Mouse (Mus musculus) erythroblast, embryonic 14.5 days (primary cell): ENCODE measurements around the gene Cebpzos. TPM values are rescaled to one million over a fixed set of nuclear protein-coding genes. Genes with fewer than 3 reads are reported as not detected.

ENCODE experiments used
- H3K27me3 ChIP-seq: 2 replicates; pipeline ENCODE4 v1.6.1; 2012; ENCODE audit warnings: inconsistent platforms; ENCODE audit not compliant: control insufficient read depth
- H3K36me3 ChIP-seq: 2 replicates; pipeline ENCODE4 v1.6.1; 2012; ENCODE audit warnings: mild to moderate bottlenecking, inconsistent platforms; ENCODE audit not compliant: control insufficient read depth
- H3K4me1 ChIP-seq: 2 replicates; pipeline ENCODE4 v1.6.1; 2012; ENCODE audit warnings: inconsistent platforms; ENCODE audit not compliant: control insufficient read depth
- H3K4me3 ChIP-seq: replicated peaks from 2 replicates; pipeline ENCODE3; 2012; ENCODE audit warnings: moderate library complexity, mild to moderate bottlenecking, inconsistent platforms
- H3K9me3 ChIP-seq: 2 replicates; pipeline ENCODE4 v1.6.1; 2012; ENCODE audit warnings: low read length, inconsistent platforms, mixed read lengths; ENCODE audit not compliant: control insufficient read depth
- GATA1 ChIP-seq: IDR thresholded peaks from 2 replicates; pipeline ENCODE4 v1.6.1; 2012; ENCODE audit warnings: low read length, inconsistent platforms, mixed read lengths
- TAL1 ChIP-seq: IDR thresholded peaks from 3 replicates; pipeline ENCODE4 v1.6.1; 2012; ENCODE audit warnings: low read length, inconsistent platforms, mixed read lengths
- polyA plus RNA-seq: library from polyadenylated mRNA; stranded (reverse); fragments of >175 nt; gene quantifications from 2 replicates; pipeline ENCODE4 v1.2.3, GENCODE M21; 2012

The Cebpzos gene
- polyA plus RNA-seq, 1 experiment, result not detected

GRCm38 (mm10) chr17:78964387-78964786, 48.1 kb downstream of the Cebpzos start:
- Histone ChIP-seq H3K4me3 (no peak overlapping the region), H3K9me3 (no peaks in the 10 kb centered on the region), H3K36me3 (peaks cover 8% of the 10 kb centered on the region), H3K4me1 (no peaks in the 10 kb centered on the region), H3K27me3 (no peaks in the 10 kb centered on the region)
- TF ChIP-seq GATA1, result no peak
- no peak for TF ChIP-seq TAL1

- no peaks in the 10 kb centered on the region for H3K4me1 ChIP-seq
- no peak overlapping the region for H3K4me3 ChIP-seq
- H3K9me3 ChIP-seq, result no peaks in the 10 kb centered on the region
- no peaks in the 10 kb centered on the region for H3K27me3 ChIP-seq
- peaks cover 8% of the 10 kb centered on the region for H3K36me3 ChIP-seq
- no peak for TF ChIP-seq GATA1
Measured at GRCm38 (mm10) chr17:78966092-78966883, 50.0 kb downstream of the Cebpzos start.

- H3K27me3 ChIP-seq, result no peaks in the 10 kb centered on the region
- no peaks in the 10 kb centered on the region for H3K4me1 ChIP-seq
- no peak overlapping the region for H3K4me3 ChIP-seq
- no peaks in the 10 kb centered on the region for H3K9me3 ChIP-seq
- H3K36me3 ChIP-seq, result peaks cover 5% of the 10 kb centered on the region
- TF ChIP-seq GATA1 (no peak), TAL1 (no peak)
Measured at GRCm38 (mm10) chr17:78968500-78968899, 52.2 kb downstream of the Cebpzos start.

Other genes starting within 250 kb of the Cebpzos start
- 0.02 and 0.07 TPM in 2 replicates for gene Strn, start 179.3 kb upstream of the Cebpzos start, polyA plus RNA-seq
- gene Heatr5b, start 81.1 kb upstream of the Cebpzos start, polyA plus RNA-seq, result 0.01 and 0.10 TPM in 2 replicates
- gene Gpatch11, start 80.9 kb upstream of the Cebpzos start, polyA plus RNA-seq, result 0.56 and 0.82 TPM in 2 replicates
- gene Eif2ak2, start 33.9 kb upstream of the Cebpzos start, polyA plus RNA-seq, result 0.05 and 0.49 TPM in 2 replicates
- not detected in 2 replicates for gene Sult6b1, start 9.5 kb upstream of the Cebpzos start, polyA plus RNA-seq
- 0.85 and 1.3 TPM in 2 replicates for gene Cebpz, start 20.6 kb downstream of the Cebpzos start, polyA plus RNA-seq
- 0.04 and 0.08 TPM in 2 replicates for gene Ndufaf7, start 20.6 kb downstream of the Cebpzos start, polyA plus RNA-seq
- gene Prkd3, start 104.3 kb downstream of the Cebpzos start, polyA plus RNA-seq, result 0.01 and 0.02 TPM in 2 replicates
- gene Qpct, start 135.4 kb downstream of the Cebpzos start, polyA plus RNA-seq, result not detected in 2 replicates